Mouse (Mus musculus): Measurements from ENCODE around the gene Prkcd. TPM values are rescaled to one million over a fixed set of nuclear protein-coding genes. Genes with fewer than 3 reads are reported as not detected.
A peak's percentile ranks its signal among the peaks of the same experiment; 100 is the strongest.

Prkcd gene
- polyA plus RNA-seq, 1 experiment from 2014 or later, result 37.3 TPM

DNA sequence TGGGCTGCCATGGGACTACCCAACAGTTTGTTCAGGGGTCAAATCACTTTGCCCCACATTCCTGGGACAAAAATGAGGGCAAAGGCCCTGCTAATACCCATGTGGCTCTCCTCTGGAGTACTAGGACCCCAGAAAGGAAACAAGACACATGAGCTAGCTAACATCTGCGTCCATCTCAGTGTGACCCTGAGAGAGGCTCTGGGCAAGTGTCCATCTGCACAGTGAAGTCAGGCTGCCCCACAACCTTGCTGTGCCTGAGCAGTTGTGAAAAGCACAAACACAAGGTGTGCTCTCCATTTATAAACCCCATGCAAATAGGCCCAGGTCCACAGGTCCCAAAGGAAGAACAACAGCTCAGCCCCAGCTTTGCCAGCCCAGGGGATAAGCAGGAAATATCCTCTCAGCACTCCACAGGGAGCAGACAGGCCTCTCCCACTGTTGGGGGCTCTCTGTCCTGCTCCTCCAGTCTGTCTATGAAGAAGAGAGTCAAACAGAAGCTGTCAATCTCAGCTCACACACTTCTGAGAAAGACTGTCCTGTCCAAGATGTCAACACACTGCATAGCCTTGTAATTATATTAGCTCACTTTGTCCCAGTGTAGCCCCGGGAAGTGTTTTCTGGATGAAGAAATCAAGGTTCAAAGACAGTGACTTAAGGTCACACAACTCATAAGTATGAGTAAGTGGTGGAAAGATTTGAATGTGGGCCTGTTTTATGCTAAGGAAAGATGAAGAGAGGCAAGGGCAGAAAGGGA lies 12.9 kb downstream of the Prkcd start:
- Histone ChIP-seq H3K36me3 (replicated peaks) (peaks cover 22% of the 10 kb centered on the region), H3K4me1 (peaks cover 51% of the 10 kb centered on the region), H3K27ac (replicated peaks) (peak overlapping the region; percentile 21), H3K27me3 (replicated peaks; ENCODE audit: low read depth, poor library complexity, severe bottlenecking) (no peaks in the 10 kb centered on the region), H3K9me3 (no peaks in the 10 kb centered on the region), H3K4me3 (no peak overlapping the region)
- DNase-seq (ENCODE audit: low spot score), result no peak
- WGBS, result 80% methylated on average over 2 of the region's 2 CpGs

DNA sequence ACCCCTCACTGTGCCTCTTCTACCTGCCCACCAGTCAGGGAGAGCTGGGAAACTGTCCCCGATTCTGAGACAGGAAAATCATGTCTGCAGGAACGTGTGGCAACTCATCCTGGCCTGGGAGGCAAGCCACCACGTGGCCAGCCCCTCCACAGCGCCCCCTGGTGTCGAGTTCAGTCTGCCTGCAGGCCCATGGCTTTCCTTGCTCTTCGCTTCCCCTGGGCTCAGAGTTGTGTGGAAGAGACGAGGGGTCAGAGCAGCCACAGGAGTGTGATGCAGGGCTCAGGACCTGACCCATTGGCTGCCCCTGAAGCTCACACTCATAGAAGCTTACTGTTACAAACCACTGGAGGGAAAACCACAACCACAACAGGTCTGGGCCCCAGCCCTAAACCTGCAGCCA lies 13.5 kb downstream of the Prkcd start:
- Histone ChIP-seq H3K27me3 (replicated peaks; ENCODE audit: low read depth, poor library complexity, severe bottlenecking) (no peaks in the 10 kb centered on the region), H3K27ac (replicated peaks) (peak overlapping the region; percentile 21), H3K4me1 (peaks cover 54% of the 10 kb centered on the region), H3K9me3 (no peaks in the 10 kb centered on the region), H3K36me3 (replicated peaks) (peaks cover 28% of the 10 kb centered on the region), H3K4me3 (no peak overlapping the region)
- DNase-seq (ENCODE audit: low spot score), result peak; percentile 87
- 19% methylated on average over 7 of the region's 7 CpGs for WGBS

DNA sequence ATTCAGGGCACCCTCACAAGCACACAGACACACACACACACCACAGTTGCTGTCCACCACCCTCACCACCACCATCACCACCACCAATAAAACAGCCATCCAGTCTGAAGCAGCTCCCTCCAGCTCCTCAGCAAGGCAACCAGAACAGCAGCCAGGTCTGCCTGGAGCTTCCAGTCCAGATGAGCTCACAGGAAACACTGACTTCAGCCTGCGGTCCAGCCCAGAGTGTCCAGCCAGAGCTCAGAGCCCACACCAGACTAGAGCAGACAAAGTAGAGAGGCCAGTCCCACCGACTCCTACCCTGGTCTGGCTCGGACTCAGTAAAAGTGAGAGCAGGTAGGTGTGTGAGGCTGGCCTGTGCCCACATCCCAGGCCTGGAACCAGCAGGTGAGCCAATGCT lies 15.1 kb downstream of the Prkcd start:
- no peaks in the 10 kb centered on the region for H3K9me3 ChIP-seq
- peak overlapping the region; percentile 48; the same call in 1 of the 2 replicates for H3K27ac ChIP-seq (replicated peaks)
- no peak overlapping the region for H3K4me3 ChIP-seq
- peaks cover 38% of the 10 kb centered on the region for H3K36me3 ChIP-seq (replicated peaks)
- peaks cover 50% of the 10 kb centered on the region for H3K4me1 ChIP-seq
- WGBS, result 78% methylated on average over 3 of the region's 3 CpGs
- no peaks in the 10 kb centered on the region for H3K27me3 ChIP-seq (replicated peaks; ENCODE audit: low read depth, poor library complexity, severe bottlenecking)
- DNase-seq (ENCODE audit: low spot score), result no peak

DNA sequence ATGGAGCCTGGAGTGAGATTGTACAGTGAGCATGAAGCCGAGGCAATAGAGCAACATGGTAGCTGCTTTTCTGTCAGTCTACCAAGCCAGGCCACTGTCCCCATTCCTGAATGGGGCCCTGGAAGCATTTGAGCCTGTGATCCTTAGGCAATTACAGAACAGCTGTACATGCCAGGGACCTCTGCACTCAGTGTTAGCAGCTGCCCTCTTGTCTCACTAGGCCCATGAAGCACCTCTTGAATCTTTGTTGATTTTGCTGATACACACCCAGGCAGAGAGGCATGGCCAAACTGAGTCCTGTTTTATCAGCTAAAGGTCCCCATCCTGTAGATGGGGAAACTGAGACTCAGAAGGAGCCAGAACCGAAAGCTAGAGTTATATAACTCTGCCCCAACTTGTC lies 15.7 kb downstream of the Prkcd start:
- Histone ChIP-seq H3K9me3 (no peaks in the 10 kb centered on the region), H3K36me3 (replicated peaks) (peaks cover 44% of the 10 kb centered on the region), H3K4me1 (peaks cover 47% of the 10 kb centered on the region), H3K27me3 (replicated peaks; ENCODE audit: low read depth, poor library complexity, severe bottlenecking) (no peaks in the 10 kb centered on the region), H3K27ac (replicated peaks) (0 out of 2 replicates have a peak overlapping the region, but pooled peaks have one; percentile 35), H3K4me3 (no peak overlapping the region)
- no peak for DNase-seq (ENCODE audit: low spot score)
- 69% methylated on average over 2 of the region's 2 CpGs for WGBS

DNA sequence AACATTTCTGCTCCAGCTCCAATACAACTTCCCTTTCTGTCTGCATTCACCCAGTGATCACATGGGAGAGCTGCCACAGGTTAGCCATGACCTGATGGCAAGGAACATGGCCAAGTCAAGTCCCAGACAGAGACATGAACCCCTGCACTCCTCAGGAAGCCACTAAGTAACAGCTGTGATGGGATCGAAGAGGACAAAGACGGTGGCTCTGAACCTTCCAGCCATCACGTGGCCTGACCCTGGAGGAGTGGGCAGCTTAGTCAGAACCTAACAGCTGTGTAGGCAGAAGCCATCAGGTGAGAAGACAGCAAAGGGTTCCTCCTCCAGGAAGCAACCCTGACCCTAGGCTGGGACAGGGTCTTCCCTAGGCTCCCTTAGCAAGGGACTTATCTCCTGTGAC lies 16.5 kb downstream of the Prkcd start:
- peaks cover 49% of the 10 kb centered on the region for H3K36me3 ChIP-seq (replicated peaks)
- peak overlapping the region; percentile 24; the same call in 1 of the 2 replicates for H3K27ac ChIP-seq (replicated peaks)
- peaks cover 43% of the 10 kb centered on the region for H3K4me1 ChIP-seq
- H3K9me3 ChIP-seq, result no peaks in the 10 kb centered on the region
- no peak for DNase-seq (ENCODE audit: low spot score)
- no peak overlapping the region for H3K4me3 ChIP-seq
- WGBS, result 90% methylated on average over 3 of the region's 3 CpGs
- H3K27me3 ChIP-seq (replicated peaks; ENCODE audit: low read depth, poor library complexity, severe bottlenecking), result no peaks in the 10 kb centered on the region

DNA sequence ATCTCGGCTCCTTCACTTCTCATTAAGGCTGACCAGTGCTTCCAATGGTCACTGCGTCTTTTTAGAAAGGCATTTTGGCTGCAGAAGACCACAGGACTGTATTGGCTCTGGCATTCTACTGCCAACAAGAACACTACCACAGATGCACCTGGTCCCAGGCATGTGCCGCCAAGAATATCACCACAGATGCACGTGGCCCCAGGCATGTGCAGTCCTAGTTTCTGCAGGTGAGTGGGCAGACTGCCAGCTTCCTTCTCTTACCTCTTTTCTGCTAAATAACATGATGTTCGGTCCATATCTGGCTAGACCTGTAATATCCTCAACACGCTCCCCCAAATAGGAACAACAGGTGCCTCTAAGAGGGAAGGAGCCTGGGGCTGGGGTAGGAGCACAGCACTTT lies 17.8 kb downstream of the Prkcd start:
- 93% methylated on average over 6 of the region's 6 CpGs for WGBS
- H3K36me3 ChIP-seq (replicated peaks), result peaks cover 57% of the 10 kb centered on the region
- H3K4me3 ChIP-seq, result no peak overlapping the region
- no peaks in the 10 kb centered on the region for H3K27me3 ChIP-seq (replicated peaks; ENCODE audit: low read depth, poor library complexity, severe bottlenecking)
- DNase-seq (ENCODE audit: low spot score), result no peak
- peaks cover 41% of the 10 kb centered on the region for H3K4me1 ChIP-seq
- H3K9me3 ChIP-seq, result no peaks in the 10 kb centered on the region
- no peak overlapping the region for H3K27ac ChIP-seq (replicated peaks)

DNA sequence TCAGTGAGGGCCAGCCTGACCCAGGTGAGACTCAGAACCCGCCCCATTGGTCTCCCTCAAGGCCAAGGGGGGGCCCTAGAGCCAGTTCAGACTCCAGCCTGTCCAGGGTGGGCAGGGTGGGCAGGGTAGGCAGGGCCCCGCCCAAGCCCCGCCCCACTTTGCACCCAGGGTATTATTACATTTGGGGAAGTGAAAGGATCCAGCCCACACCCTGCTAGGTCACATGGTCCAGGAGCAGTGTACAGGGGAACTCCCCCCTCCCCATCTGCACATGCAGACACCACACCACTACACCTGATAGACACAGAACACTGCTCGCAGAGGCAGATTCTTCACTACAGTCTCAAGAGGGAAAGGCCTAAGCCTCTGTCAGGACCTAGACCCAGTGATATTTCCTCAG lies 18.3 kb downstream of the Prkcd start:
- H3K27ac ChIP-seq (replicated peaks), result no peak overlapping the region
- peaks cover 58% of the 10 kb centered on the region for H3K36me3 ChIP-seq (replicated peaks)
- H3K27me3 ChIP-seq (replicated peaks; ENCODE audit: low read depth, poor library complexity, severe bottlenecking), result no peaks in the 10 kb centered on the region
- no peaks in the 10 kb centered on the region for H3K9me3 ChIP-seq
- H3K4me1 ChIP-seq, result peaks cover 36% of the 10 kb centered on the region
- no peak overlapping the region for H3K4me3 ChIP-seq
- DNase-seq (ENCODE audit: low spot score), result no peak
- WGBS, result 82% methylated on average over 4 of the region's 4 CpGs

DNA sequence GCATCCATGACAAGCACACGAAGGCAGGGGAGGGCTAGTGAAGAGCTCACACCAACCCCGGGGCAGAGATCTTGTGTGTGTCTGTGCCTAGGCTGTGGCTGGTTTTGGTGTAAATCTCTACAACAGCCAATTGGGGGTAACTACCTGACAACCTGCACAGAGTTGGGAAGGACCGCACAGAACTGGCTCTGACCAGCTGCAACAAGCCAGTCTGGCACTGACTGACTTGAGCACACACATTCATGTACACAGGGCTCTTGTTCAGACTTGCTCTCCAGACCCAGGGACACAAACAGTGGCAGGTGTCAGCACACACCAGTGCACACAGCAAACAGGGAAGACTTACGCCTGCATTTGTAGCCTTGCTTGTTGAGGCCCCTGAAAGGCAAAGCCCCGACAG lies 19.2 kb downstream of the Prkcd start:
- Histone ChIP-seq H3K4me3 (no peak overlapping the region), H3K27me3 (replicated peaks; ENCODE audit: low read depth, poor library complexity, severe bottlenecking) (no peaks in the 10 kb centered on the region), H3K4me1 (peaks cover 28% of the 10 kb centered on the region), H3K27ac (replicated peaks) (no peak overlapping the region), H3K9me3 (no peaks in the 10 kb centered on the region), H3K36me3 (replicated peaks) (peaks cover 67% of the 10 kb centered on the region)
- 87% methylated on average over 5 of the region's 5 CpGs for WGBS
- DNase-seq (ENCODE audit: low spot score), result no peak

DNA sequence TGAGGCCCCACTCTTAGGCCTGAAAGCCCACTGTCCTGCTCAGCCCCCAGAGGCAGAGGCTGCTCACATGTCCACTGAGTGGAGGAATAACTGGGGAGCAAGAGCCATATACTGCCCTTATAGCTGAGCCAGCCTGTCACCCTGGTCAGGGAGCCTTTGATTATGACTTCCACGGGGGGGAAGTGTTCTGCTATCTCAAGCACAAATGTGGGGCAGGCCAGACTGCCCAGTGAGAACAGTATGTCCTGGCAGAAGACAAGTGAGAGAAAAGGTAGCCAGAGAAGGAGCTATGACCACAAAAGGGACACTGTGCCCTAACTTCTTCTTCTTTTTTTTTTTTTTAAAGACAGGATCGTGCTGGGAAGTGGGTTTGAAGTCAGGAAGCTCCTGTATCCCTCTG lies 28.9 kb downstream of the Prkcd start:
- Histone ChIP-seq H3K4me3 (no peak overlapping the region), H3K4me1 (peaks cover 21% of the 10 kb centered on the region), H3K27ac (replicated peaks) (no peak overlapping the region), H3K27me3 (replicated peaks; ENCODE audit: low read depth, poor library complexity, severe bottlenecking) (no peaks in the 10 kb centered on the region), H3K9me3 (no peaks in the 10 kb centered on the region), H3K36me3 (replicated peaks) (peaks cover 59% of the 10 kb centered on the region)
- WGBS, result 71% methylated on average over 2 of the region's 2 CpGs
- DNase-seq (ENCODE audit: low spot score), result no peak

DNA sequence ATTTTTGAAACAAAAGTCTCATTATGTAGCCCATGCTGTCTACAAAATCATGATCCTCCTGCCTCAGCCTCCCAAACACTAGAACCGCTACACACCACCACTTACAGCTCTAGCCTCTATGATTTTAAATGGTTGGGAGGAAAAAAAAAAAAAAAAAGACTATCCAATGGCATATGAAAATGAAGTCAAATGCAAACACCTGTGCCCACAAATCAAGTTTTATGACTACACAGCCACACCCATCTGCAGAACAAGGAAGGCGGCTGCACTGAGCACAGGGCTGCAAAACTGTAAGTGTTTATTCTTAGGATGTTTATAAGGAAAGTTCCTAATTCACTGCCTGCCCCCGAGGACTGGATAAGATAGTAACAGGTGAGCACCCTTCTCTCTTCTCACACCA lies 29.6 kb downstream of the Prkcd start:
- Histone ChIP-seq H3K36me3 (replicated peaks) (peaks cover 51% of the 10 kb centered on the region), H3K27ac (replicated peaks) (no peak overlapping the region), H3K4me3 (no peak overlapping the region), H3K4me1 (peaks cover 24% of the 10 kb centered on the region), H3K9me3 (no peaks in the 10 kb centered on the region), H3K27me3 (replicated peaks; ENCODE audit: low read depth, poor library complexity, severe bottlenecking) (no peaks in the 10 kb centered on the region)
- DNase-seq (ENCODE audit: low spot score), result no peak
- WGBS, result 96% methylated on average over 3 of the region's 3 CpGs

DNA sequence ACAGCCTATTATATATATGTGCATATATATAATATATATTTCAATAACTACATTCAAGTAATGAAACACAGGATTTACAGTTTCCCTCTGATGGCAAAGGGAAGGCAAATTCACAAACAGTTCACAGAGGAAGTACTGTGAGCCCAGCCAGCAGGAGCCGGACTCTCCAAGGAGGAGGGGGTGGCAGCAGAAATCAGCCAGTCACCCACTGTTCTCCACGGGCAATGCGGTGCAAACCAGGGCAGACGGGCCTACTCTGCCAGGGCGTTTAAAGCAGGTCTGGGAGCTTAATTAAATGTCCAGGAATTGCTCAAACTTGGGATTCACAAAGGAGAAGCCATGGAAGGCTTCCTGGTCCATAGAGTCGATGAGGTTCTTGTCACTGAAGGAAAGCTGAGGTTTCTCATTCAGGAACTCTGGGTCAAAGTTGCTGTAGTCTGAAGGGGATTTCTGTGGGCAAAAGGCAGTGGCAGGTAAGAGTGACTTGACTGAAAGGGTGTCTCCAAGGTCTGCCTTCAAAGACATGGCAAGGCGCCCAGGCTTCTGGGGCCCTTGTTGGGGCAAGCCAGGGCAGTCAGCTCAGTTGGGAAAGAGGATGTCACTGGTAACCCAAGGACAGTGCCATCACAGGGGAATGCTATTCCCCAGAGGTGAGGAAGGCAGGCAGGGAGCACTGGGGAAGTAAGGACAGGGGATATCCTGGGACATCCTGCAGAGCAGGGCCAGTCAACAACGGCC lies 30.3 kb downstream of the Prkcd start:
- WGBS, result 84% methylated on average over 8 of the region's 8 CpGs
- H3K27ac ChIP-seq (replicated peaks), result no peak overlapping the region

DNA sequence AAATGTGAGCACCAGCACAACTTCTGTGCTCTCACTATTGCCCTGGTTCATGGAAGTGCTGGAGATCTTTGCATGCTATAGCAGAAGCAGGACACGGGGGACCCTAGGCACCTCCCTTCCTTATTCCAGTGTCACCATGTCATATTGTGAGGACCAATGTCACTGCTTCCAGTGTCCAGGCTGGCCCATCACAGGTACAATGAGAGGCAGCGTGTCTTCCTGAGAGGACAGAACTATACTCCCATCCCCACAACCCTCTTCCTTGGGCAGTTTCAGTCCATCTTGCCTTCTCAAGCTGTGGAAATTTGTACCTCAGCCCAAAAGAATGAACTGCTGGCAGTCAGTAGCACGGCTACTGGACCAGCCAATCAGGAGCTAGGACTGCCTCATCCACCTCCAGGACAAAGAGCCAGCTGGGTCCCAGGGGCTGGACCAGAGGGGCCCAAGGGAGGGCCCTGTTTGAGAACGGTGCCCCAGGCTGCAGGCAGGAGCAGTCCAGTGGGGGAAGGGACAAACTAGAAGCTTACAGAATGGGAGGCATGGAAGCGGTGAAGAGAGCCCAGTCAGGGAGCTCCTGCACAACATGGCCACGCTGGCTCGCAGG lies 31.8 kb downstream of the Prkcd start:
- WGBS, result 37% methylated on average over 7 of the region's 7 CpGs

More for the DNA sequence above, 30.3 kb downstream of the Prkcd start:
- DNase-seq (ENCODE audit: low spot score), result no peak
- no peak overlapping the region for H3K4me3 ChIP-seq
- no peaks in the 10 kb centered on the region for H3K27me3 ChIP-seq (replicated peaks; ENCODE audit: low read depth, poor library complexity, severe bottlenecking)
- peaks cover 30% of the 10 kb centered on the region for H3K4me1 ChIP-seq
- H3K9me3 ChIP-seq, result no peaks in the 10 kb centered on the region
- peaks cover 45% of the 10 kb centered on the region for H3K36me3 ChIP-seq (replicated peaks)

More for the DNA sequence above, 31.8 kb downstream of the Prkcd start:
- Histone ChIP-seq H3K27ac (replicated peaks) (peak overlapping the region; percentile 78), H3K9me3 (no peaks in the 10 kb centered on the region), H3K4me1 (peaks cover 42% of the 10 kb centered on the region), H3K36me3 (replicated peaks) (peaks cover 32% of the 10 kb centered on the region), H3K27me3 (replicated peaks; ENCODE audit: low read depth, poor library complexity, severe bottlenecking) (no peaks in the 10 kb centered on the region), H3K4me3 (0 out of 2 replicates have a peak overlapping the region, but pooled peaks have one; percentile 11)
- peak; percentile 70 for DNase-seq (ENCODE audit: low spot score)
